Mouse (Mus musculus) T-helper 1 cell (primary cell): ENCODE results near the gene Rnf213.

ENCODE experiments used
- in situ Hi-C: fragments of 300-600 bp; cut with MboI, MseI; formaldehyde crosslinking; loops from one replicate; pipeline ENCODE4 v1.15.1; 2025; ENCODE audit warnings: high pct_unique_total_duplicates

Rnf213 gene

DNA sequence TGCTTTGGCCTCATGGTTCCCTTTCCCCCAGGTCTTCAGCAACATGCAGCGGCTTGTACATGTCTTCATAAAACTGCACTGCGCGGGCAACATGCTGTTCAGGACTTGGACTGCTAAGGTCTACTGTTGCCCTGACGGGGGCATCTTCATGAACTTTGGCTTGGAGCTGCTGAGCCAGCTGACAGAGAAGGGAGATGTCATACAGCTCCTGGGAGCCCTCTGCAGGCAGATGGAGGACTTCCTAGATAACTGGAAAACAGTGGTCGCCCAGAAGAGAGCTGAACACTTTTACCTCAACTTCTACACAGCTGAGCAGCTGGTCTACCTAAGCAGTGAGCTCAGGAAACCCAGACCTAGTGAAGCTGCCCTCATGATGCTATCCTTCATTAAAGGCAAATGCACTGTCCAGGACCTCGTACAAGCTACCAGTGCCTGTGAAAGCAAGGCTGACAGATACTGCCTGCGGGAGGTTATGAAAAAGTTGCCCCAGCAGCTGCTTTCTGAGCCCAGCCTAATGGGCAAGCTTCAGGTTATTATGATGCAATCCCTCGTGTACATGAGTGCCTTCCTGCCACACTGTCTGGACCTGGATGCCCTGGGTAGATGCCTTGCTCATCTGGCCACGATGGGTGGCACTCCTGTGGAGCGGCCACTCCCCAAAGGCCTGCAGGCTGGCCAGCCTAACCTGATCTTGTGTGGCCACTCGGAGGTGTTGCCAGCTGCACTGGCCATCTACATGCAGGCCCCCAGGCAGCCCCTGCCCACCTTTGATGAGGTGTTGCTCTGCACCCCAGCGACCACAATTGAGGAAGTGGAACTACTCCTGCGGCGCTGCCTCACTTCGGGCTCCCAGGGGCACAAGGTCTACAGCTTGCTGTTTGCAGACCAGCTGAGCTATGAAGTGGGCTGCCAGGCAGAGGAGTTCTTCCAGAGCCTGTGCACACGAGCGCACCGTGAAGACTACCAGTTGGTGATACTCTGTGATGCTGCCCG is 43.3 kb downstream of the Rnf213 start:
- in situ Hi-C loops, result no loop called here

DNA sequence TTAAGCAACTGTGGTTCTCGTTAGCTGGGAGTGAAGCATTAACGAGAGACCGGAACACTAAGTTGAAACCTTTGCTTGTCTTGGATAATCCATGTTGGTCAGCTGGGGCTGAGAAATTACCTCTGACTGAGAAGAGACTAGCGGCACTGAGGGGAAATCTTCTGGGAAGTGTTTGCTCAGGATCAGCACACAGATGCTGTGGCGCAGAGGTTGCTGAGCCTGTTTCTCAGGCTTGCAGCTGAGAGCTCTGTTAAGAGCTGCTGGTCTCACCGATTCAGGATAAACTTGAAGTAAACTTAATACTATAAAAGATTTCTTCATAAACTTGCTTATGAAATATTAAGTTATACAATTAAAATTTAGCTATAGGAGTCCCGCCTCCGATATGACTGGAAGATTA is 45.9 kb downstream of the Rnf213 start:
- in situ Hi-C loops, result no loop called here

DNA sequence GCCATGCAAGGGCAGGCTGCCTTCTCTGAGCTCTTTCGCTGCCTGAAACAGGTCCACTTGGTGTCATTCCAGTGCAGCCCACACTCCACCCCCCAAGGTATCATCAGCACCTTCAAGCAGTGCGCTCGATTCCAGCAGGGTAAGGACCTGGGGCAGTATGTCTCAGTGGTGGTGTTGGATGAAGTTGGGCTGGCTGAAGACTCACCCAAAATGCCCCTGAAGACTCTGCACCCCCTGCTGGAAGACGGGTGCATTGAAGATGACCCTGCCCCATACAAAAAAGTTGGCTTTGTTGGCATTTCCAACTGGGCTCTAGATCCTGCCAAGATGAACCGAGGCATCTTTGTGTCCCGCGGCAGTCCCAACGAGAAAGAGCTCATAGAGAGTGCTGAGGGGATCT is 49.3 kb downstream of the Rnf213 start:
- in situ Hi-C loops, result no loop called here

DNA sequence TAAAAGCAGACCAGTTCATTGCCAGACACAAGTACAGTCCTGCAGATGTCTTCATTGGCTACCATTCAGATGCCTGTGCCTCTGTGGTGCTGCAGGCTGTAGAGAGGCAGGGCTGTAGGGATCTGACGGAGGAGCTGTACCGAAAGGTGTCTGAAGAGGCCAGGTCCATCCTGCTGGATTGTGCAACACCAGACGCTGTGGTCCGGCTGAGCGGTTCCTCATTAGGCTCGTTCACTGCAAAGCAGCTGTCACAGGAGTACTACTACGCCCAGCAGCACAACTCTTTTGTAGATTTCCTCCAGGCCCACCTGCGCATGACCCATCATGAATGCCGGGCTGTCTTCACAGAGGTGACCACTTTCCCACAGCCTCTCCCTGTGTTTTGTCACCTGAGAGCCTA is 50.5 kb downstream of the Rnf213 start:
- in situ Hi-C loops, result no loop called here

DNA sequence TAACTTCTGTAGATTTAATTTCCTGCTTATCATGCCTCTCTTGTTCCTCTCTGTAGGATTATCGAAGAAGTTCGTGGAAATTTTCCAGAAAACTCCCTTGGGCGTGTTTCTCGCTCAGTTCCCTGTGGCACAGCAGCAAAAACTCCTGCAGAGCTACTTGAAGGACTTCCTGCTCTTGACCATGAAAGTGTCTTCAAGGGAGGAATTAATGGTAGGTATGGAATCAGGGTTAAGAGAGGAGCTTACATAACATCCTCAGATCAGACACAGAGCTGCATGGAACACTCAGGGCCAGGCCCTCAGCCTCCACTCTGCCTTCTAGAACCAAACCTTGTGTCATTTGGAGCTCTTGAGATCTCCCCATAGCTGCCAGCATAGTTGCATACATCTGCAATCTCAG is 63.2 kb downstream of the Rnf213 start:
- in situ Hi-C loops, result no loop called here

DNA sequence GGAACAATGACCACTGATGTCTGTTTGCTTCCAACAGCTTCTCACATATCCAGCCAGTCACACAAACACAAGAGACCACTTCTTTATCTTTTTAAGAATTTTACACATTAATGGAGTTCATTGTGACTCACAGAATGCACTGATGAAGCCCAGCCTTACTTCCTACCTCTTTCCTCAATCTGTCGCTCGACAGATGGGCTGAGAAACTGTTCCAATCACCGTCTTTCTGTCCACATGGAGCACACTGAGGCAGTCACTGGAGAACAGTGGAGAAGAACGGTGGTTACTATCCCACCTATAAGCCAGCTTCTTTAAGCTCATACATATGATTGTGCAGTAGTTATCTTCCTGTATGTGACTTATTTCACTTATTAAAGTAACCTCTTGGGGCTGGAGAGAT is 85.0 kb downstream of the Rnf213 start:
- in situ Hi-C loops, result no loop called here

DNA sequence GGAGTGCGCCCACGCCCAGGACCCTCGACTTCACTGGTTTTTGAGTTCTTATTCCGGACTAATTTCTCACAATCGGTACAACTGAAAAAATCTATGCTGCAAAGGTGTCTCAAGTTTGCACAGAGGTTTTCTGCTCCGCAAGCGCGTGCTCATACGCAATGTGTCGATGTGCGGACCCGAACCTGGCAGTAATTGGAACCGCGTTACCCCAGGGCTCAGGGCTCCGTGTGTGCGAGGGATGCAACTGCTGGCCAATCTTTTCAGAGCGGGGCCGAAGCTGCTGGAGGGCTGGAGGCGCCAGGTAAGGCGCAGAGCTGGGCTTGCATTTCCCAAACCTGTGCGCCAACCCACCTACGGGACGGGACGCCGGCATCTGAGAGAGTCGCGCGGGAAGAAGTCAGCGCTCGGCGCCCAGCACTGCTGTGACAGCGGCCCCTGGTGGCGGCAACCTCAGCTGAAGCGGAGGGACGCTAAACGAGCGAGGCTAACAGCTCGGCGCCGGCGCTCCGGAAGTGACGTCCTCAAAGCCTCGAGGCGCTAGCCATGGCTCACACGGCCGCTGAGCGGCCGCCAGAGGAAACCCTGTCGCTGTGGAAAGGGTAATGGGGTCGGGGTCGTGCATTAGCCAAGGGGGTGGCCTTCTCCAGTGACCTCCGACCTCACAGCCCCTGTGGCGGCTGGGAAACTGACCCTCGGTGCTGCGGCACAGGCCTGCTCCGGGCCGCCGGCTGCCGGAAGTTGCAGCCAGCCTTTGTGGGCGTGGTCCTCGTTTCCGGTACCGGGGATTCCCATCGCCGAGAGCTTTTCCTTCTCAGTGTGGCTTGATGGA is 98.2 kb downstream of the Rnf213 start, which contains the start of gene Endov:
Gene Endov, plus strand, starts transcription at position 487 of the 829 bp plus-strand sequence.
- in situ Hi-C loops, result no loop called here

DNA sequence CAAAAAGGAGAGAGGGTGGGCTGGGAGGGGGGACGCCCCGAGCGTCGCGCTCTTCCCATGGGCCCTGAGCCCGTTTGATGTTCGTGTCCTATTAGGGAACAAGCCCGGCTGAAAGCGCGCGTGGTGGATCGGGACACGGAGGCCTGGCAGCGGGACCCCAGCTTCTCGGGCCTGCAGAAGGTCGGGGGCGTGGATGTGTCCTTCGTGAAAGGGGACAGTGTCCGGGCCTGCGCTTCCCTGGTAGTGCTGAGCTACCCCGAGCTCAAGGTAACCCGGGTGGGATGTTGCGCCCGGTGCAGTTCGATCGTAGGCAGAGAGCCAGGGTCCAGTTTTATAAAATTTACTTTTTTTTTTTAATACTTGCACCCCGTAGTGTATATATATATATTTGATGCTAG is 98.8 kb downstream of the Rnf213 start:
- in situ Hi-C loops, result no loop called here

DNA sequence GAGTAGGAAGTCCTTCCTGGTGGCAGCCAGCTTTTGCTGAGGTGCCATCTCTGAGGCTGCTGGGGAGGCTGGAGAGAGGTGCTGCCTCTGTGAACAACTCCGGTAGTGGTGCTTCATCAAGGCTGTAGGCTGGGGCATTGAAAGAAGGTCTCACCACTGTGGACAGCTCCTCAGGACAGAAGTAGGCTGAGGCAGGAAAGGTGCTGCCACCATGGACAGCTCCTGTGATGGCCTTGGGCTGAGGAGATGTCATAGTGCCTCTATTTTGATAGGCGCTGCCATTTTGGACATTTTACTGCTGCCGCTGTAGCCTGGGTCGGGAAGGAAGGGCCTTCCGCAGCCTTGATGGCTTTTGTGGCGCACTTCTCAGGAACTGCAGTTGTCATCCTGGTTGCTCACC is 99.9 kb downstream of the Rnf213 start:
- in situ Hi-C loops, result no loop called here

DNA sequence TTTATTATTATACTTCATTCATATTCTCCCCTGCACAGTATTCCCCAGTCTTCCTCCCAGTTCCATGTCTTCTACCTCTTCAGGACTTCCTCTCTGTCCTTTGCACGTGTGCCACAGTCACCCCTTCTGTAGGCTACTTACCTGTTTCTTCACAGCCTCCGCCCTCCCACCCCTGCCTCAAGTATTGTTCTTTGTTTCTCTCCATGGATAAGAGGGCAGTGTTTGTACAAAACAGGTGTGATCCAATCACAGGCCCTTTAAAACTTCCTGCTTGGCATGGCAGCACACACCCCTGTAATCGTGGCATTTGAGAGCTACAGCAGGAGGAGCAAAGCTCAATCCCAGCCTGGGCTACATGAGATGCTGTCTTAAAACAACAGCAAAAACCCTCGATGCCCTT is 100.6 kb downstream of the Rnf213 start:
- in situ Hi-C loops, result no loop called here

DNA sequence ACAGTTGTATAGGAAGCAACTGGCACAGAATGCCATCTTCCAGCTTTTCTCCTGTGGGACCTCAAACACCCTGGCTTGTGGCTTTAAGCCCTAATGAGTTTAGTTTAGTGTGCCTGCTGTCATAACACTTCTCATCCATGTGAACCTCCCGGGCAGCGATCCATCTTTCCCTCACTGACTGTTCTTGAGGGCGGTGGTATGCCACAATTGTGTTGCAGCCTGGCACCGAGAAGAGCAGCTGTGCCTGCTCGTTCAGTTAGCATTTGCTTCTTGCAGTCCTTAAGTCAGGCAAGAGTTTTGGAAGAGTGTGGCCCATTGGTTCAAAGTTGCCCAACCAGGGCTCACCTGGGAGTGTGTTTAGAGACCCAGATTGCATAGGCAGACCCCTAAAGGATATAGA is 103.2 kb downstream of the Rnf213 start:
- in situ Hi-C loops, result no loop called here

DNA sequence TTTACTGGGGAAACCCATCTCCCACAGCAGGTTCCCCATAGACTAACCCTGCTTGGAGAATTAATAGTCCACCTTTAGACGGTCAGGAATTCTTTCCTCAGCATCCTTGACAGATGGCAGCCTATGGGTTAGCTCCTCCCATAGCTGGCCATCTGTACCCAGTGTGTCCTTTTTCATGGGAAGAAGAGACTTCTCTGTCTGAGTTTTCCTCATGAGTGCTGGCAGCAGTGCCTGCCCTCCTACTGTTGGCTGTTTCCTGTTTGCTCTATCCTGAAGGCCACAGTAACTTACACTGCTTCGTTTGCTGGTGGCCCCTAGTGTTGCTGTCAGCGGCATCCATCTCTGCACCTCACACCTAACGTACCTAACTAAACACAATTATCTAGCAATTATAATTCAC is 104.6 kb downstream of the Rnf213 start:
- in situ Hi-C loops, result no loop called here

DNA sequence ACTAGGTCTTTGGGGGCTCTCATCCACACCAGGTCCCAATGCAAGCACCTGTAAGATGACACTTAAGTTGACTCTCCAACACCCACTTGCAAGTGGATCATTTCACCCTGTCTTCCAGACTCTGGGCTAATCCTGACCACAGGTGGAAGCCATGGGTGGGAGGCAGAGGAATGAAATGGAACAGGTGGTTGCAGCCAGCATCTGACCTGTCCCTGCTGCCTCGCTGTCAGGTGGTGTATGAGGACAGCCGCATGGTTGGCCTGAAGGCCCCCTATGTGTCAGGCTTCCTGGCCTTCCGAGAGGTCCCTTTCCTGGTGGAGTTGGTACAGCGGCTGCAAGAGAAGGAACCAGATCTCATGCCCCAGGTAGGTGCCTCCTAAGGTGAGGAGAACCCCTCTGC is 106.4 kb downstream of the Rnf213 start:
- in situ Hi-C loops, result no loop called here

DNA sequence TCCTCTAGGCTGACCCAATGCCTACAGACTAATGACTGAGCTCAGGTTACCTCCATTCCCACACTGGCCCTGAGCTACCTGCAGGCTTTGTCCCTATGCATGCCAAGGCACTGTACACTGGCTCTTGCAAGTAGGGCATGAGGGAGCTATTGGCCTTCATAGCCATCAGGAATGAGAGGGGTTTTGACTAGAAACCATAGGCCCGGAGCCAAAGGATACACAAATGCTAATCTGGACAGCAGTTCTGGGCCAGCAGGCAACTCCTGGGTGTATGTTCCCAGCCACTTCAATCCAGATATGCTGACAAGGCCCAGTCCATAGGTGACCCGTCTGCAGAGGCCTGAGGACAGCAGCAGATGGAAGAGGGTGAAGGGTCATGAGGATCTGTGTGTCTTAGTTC is 107.1 kb downstream of the Rnf213 start:
- in situ Hi-C loops, result no loop called here

DNA sequence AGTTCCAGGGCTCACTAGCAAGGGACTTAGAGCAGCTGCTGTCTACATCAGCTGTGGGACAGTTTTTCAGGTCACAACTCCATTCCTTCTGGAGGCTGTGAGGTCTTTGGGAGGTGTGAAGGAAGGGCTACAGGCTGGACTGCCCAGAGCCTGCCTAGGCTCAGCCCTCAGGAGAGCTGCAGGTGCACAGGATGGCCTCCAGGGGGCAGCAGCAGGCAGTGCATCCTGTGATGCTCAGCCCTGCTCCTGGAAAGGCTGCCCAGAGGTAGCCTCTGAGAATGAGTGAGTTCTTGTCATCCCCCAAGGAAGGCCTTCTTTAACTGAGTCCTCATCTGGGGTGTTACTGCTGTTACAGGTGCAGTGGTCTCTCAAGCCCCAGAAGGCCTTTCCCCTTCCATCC is 110.8 kb downstream of the Rnf213 start:
- in situ Hi-C loops, result no loop called here

DNA sequence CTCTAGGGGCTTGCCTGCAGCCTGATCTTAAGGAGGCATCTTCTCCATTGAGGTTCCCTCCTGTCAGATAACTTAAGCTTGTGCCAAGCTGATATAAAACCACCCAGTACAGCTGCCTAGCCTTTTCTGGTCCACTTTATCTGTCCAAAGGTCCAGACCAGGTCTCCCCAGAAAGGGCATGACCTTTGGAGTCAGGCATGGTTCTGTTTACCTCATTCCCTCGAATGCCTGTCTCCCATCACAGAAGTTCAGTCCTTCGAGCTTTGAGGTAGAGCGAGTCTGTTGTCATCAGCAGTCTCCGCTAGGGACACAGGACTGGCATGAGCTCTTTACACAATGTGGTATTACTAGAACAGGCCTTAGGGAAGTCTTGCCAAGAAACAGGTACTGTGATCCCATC is 113.5 kb downstream of the Rnf213 start:
- in situ Hi-C loops, result no loop called here

DNA sequence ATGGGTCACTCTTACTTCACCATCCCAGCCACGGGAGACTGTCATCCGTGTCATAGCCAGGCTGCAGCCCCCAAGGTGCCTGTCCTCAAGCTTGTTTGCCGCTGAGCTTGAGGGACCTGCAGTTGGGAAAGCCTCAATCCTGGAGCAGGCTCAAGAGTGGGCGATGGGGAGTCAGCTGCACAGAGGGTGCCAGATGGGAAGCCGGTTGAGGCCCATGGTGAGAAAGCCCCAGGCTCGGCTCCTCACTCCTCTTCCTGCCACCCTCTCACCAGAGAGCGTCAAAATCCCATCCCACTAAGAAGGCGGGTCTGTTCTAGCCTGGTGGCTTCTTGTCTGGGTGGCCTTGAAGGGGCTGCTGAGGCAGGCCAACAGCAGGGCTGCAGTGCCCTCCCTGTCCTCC is 114.9 kb downstream of the Rnf213 start:
- in situ Hi-C loops, result no loop called here

DNA sequence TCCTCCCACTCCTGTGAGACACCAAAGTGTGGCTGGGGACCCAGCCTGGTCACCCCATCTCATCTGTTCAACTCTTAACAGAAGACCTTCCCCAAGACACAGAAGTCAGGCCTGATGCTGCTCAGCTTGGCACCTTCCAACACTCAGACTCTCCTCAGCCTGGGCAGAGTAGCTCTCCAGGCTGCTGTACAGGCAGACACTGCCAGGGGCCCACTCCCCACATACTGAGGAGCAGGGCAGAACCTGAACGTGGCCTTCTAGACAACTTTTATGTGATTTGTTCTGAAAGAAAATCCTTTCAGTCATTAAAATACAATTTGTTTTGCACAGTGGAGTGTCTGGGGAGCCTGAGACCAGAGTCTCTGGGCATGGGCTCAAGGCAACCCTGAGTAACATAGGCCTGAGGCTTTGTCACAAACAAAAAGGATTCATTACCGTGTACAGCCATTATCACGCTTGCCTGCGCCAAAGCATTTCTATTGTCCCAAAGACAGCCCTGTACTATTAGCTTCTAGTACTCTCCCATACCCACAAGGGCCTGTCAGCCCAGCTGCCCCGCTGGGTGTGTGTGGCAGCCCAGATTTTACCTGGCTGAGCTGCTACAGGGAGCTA is 116.4 kb downstream of the Rnf213 start:
- in situ Hi-C loops, result no loop called here

DNA sequence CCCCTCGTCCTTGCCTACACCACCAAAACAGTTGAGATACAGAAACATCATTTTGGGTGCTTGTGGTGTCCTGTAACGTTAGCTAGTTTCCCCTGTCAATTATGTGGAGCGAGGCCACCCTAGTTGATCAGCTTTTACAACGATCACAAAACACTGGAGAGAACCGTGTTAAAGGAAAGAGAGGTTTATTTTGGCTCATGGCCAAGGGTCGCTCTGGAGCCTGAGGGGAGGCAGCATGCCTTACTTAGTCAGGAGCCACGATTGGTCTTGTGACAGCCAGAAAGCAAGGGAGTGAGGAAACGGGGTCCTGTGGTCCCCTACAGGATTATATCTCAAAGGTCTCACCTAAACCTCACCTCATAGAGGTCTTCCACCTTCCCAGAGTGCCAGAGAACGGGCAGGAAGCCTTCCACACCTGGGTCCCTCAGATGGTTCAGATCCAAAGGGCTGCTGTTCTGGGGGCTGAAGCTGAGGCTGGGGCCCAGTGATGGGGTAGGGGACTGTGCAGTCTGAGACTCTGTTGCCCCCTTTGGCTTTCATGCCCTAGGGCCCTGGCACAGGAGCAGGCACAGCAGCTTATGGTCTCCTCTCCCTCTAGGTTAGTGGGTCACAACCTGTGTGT is 120.2 kb downstream of the Rnf213 start:
- in situ Hi-C loops, result loop anchor here (10.0 kb wide), 1 partner anchor 382 kb away; no protein-coding TSS in a partner anchor

DNA sequence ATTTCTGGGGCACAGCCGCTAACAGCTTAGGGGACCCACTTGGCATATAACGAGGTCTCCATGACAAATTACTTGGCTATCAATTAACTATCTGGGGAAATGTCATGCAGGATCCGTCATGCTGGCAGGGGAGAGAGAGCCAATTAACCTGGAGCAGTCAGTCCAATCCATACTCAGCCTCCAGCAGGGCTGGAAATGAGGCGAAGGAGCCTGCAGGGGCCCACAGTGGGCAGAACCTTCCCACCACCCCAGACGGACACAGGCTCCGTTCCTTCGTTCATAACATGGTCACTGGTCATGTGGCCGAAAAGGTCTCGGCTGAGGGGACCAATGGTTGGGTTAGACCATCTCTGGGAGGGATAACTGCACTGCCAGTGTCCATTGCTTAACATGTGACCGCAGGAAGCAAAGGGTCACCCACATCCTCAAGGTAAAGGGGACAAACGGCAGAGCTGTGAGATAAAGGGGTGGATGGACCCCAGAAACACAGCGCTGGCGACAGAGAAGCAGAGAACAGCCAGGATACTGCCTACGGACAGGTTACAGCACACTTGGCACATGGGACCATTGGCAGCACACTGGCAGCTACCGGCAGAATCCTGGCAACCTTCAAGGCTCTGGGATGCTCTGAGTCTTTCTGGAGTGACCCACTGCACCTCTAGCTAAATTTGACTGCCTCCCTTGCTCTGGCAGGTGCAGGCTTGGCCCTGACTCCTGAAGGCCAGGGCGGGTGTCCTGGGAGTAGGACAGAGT is 121.4 kb downstream of the Rnf213 start:
- in situ Hi-C loops, result loop anchor here (10.0 kb wide), 1 partner anchor 381 kb away; no protein-coding TSS in a partner anchor
